Mouse (Mus musculus) E14TG2a.4 (cell line): Measurements from ENCODE around the gene Itm2b.

Source experiments
- CTCF ChIP-seq: conservative IDR thresholded peaks from 2 replicates; pipeline ENCODE4 v1.5.1; 2014; ENCODE audit warnings: low read length
- NANOG ChIP-seq: IDR thresholded peaks from 2 replicates; pipeline ENCODE4 v1.6.1; 2014; ENCODE audit warnings: borderline replicate concordance, low read length, mixed read lengths
- POU5F1 ChIP-seq: IDR thresholded peaks from 2 replicates; pipeline ENCODE4 v1.6.1; 2014; ENCODE audit warnings: low read length, borderline replicate concordance

DNA sequence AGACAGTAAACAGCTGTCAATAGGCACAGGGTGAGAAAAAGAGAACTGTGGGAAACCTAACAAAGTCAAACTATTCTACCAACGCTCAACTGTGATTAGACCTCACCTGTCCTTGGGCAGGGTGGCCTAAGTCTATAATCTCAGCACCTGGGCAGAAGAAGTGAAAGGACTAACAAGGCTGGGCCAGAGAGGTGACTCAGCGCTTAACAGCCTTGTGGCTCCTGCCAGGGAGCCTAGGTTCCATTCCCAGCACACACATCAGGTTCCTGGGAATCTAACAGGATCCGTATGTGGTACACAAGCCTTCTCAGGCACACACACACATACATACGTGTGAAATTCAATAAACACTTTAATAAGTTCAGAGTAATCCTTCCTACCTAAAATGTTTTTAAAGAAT is 13.5 kb downstream of the Itm2b start:
- TF ChIP-seq CTCF = no peak
- TF ChIP-seq NANOG = no peak
- no peak for TF ChIP-seq POU5F1
